Mouse (Mus musculus) embryonic facial prominence, embryonic 15.5 days (tissue): ENCODE measurements around the gene Fam89b. TPM values are rescaled to one million over a fixed set of nuclear protein-coding genes. Genes with fewer than 3 reads are reported as not detected.

Experiments used
- ATAC-seq: fragments of 200-750 bp; cut with Nextera tagmentation; 2 replicates; pipeline ENCODE4 v1.8.0; 2017; ENCODE audit warnings: low read depth, moderate TSS enrichment; ENCODE audit not compliant: insufficient number of reproducible peaks, low FRiP score, low TSS enrichment
- H3K27ac ChIP-seq: fragments of 300-500 bp; sonication (generic); replicated peaks from 2 replicates; pipeline ENCODE4 v1.5.1; 2015; ENCODE audit warnings: mild to moderate bottlenecking, inconsistent platforms
- H3K27me3 ChIP-seq: fragments of 300-500 bp; sonication (generic); 2 replicates; pipeline ENCODE4 v1.6.1; 2015; ENCODE audit warnings: inconsistent platforms
- H3K36me3 ChIP-seq: fragments of 300-500 bp; sonication (generic); 2 replicates; pipeline ENCODE4 v1.6.1; 2015; ENCODE audit warnings: mild to moderate bottlenecking, inconsistent platforms
- H3K4me1 ChIP-seq: fragments of 300-500 bp; sonication (generic); 2 replicates; pipeline ENCODE4 v1.6.1; 2015; ENCODE audit warnings: inconsistent platforms
- H3K4me2 ChIP-seq: fragments of 300-500 bp; sonication (generic); replicated peaks from 2 replicates; pipeline ENCODE4 v1.6.1; 2015; ENCODE audit warnings: mild to moderate bottlenecking, inconsistent platforms
- H3K4me3 ChIP-seq: fragments of 300-500 bp; sonication (generic); replicated peaks from 2 replicates; pipeline ENCODE4 v1.5.1; 2015; ENCODE audit warnings: mild to moderate bottlenecking, inconsistent platforms
- H3K9ac ChIP-seq: fragments of 300-500 bp; sonication (generic); 2 replicates; pipeline ENCODE4 v1.6.1; 2015; ENCODE audit warnings: inconsistent platforms
- H3K9me3 ChIP-seq: fragments of 300-500 bp; sonication (generic); replicated peaks from 2 replicates; pipeline ENCODE4 v1.6.1; 2016; ENCODE audit warnings: inconsistent platforms
- WGBS: fragments of 180-500 bp; shearing (Covaris S2); methylation state at CpG from one replicate; pipeline ENCODE4 v1.1.7; 2015; 5-methylcytosine and 5-hydroxymethylcytosine counted together
- polyA plus RNA-seq: library from polyadenylated mRNA; unstranded; fragments of >200 nt; fragmentation: Nextera tagmentation; extraction: Ambion mirVana; gene quantifications from 2 replicates; pipeline ENCODE4 v1.2.1, GENCODE M21; 2015

Gene Fam89b
- polyA plus RNA-seq, 1 experiment from 2014 or later, result 110 TPM

DNA sequence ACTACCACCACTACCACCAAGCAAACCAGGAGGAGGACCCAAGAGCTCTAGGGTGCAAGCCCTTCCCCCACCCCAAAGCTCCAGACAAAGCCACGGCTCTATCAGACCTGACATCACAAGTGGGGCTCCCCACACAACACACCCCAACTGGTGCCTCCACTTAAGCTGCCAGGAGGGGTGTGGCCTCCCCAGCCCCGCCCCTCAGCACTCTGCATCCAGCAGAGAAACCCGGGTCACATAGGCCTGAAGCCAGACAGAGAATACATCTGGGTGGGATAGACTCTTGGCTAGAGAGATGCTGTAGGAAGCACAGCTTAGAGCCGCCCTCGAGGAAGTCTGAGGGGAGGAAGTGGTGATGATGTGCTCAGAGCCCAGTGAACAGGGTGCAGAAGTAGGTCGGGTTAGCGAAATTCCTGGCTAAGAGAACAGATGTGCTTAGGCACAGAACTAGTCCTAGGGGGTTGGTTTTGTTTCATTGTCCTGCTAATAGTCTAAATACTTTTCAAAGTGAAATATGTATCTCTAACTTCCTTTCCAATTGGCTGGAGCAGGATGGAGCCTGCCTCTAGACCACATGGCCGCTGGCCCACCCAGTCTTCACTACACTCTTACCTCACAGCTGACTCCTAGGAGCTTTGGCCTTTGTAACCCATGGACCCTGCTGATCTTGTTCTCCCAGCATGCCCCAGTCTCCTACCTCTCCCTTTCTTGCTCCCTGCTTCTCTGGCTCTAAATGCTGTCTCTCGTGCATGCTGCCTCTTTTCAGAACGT, 24.5 kb downstream of the Fam89b start:
- Histone ChIP-seq H3K27ac (peak overlapping the region; percentile 90), H3K4me2 (peak overlapping the region; percentile 29), H3K4me3 (no peak overlapping the region), H3K36me3 (peaks cover 65% of the 10 kb centered on the region), H3K9ac (peak overlapping the region; percentile 26; the same call in 1 of the 2 replicates), H3K27me3 (no peaks in the 10 kb centered on the region), H3K4me1 (peaks cover 25% of the 10 kb centered on the region), H3K9me3 (no peaks in the 10 kb centered on the region)
- 24% methylated on average over 10 of the region's 10 CpGs for WGBS
- peak; percentile 81 for ATAC-seq

DNA sequence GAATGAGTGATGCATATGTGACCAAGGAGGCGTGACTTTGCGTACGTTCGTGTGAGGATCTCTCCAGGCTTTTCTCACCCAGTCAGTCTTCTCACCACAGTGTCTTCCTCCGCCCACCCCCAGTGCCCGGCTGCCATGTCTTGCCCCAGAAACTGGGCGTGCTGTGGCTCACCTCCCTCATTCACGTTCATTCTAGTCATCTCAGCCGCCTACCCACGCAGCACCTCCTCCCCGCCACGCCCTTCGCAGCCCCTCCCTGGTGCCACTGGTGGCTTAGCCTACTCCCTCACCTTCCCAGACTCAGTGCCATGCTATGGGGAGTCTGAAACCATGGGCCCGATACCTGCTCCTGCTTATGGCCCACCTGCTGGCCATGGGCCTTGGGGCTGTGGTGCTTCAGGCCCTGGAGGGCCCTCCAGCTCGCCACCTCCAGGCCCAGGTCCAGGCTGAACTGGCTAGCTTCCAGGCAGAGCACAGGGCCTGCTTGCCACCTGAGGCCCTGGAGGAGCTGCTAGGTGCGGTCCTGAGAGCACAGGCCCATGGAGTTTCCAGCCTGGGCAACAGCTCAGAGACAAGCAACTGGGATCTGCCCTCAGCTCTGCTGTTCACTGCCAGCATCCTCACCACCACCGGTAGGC, 25.2 kb downstream of the Fam89b start, which contains the start of gene Kcnk7:
Kcnk7 (plus strand) TSS at position 205 of the 638 bp plus-strand sequence.
- peak; percentile 30; the same call in 1 of the 2 replicates for ATAC-seq

GRCm38 (mm10) chr19:5695849-5696462, 33.5 kb downstream of the Fam89b start:
- Histone ChIP-seq H3K9ac (no peak overlapping the region), H3K36me3 (peaks cover 80% of the 10 kb centered on the region), H3K9me3 (no peaks in the 10 kb centered on the region), H3K27ac (no peak overlapping the region), H3K4me2 (peak overlapping the region; percentile 22; the same call in 1 of the 2 replicates), H3K4me1 (peaks cover 43% of the 10 kb centered on the region), H3K4me3 (0 out of 2 replicates have a peak overlapping the region, but pooled peaks have one; percentile 8), H3K27me3 (no peaks in the 10 kb centered on the region)
- ATAC-seq, result no peak
- 33% methylated on average over 41 of the region's 41 CpGs for WGBS

More for the DNA sequence above, 25.2 kb downstream of the Fam89b start, which contains the start of gene Kcnk7:
- Histone ChIP-seq H3K4me2 (peak within 1 kb of the TSS; percentile 29), H3K36me3 (peaks cover 67% of the 10 kb centered on the region), H3K4me1 (peaks cover 25% of the 10 kb centered on the region), H3K9ac (peak within 1 kb of the TSS; percentile 26; the same call in 1 of the 2 replicates), H3K9me3 (no peaks in the 10 kb centered on the region), H3K4me3 (no peak within 1 kb of the TSS), H3K27ac (peak within 1 kb of the TSS; percentile 90), H3K27me3 (no peaks in the 10 kb centered on the region)
- WGBS, result 64% methylated on average over 17 of the region's 17 CpGs

DNA sequence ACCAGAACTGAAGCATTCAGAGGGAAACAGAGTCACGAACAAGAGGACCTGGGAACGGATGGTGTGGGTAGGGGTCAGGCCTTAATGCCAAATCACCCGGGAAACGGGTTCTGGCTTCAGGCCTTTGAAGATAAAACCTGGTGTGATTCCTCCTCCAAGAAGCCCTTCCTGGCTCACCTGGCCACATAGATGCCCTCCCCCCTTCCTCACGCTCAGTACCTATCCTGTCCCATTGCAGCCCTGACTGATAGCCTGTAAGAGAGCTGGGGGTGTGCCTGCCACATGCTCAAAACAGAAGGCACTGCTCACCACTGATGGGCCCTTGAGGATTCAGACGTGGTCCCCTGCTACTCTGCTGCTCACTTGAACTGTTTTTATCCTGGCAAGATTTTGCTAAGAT, 35.7 kb downstream of the Fam89b start:
- Histone ChIP-seq H3K4me3 (no peak overlapping the region), H3K27me3 (no peaks in the 10 kb centered on the region), H3K4me1 (peaks cover 53% of the 10 kb centered on the region), H3K27ac (no peak overlapping the region), H3K9me3 (no peaks in the 10 kb centered on the region), H3K4me2 (peak overlapping the region; percentile 94; the same call in 1 of the 2 replicates), H3K9ac (no peak overlapping the region), H3K36me3 (peaks cover 59% of the 10 kb centered on the region)
- no peak for ATAC-seq
- WGBS, result 82% methylated on average over 6 of the region's 6 CpGs

GRCm38 (mm10) chr19:5692913-5693396, 36.5 kb downstream of the Fam89b start:
- WGBS, result 55% methylated on average over 10 of the region's 10 CpGs
- no peak for ATAC-seq
- Histone ChIP-seq H3K4me1 (peaks cover 55% of the 10 kb centered on the region), H3K9me3 (no peaks in the 10 kb centered on the region), H3K4me3 (peak overlapping the region; percentile 75), H3K27ac (peak overlapping the region; percentile 97), H3K36me3 (peaks cover 50% of the 10 kb centered on the region), H3K4me2 (peak overlapping the region; percentile 94), H3K9ac (0 out of 2 replicates have a peak overlapping the region, but pooled peaks have one; percentile 12), H3K27me3 (no peaks in the 10 kb centered on the region)

GRCm38 (mm10) chr19:5692086-5692912, 37.2 kb downstream of the Fam89b start:
- no peak for ATAC-seq
- peak overlapping the region; percentile 75 for H3K4me3 ChIP-seq

GRCm38 (mm10) chr19:5691601-5692000, 37.9 kb downstream of the Fam89b start:
- Histone ChIP-seq H3K4me3 (peak overlapping the region; percentile 75), H3K4me2 (peak overlapping the region; percentile 94), H3K4me1 (peaks cover 64% of the 10 kb centered on the region), H3K9ac (peak overlapping the region; percentile 40; the same call in 1 of the 2 replicates), H3K9me3 (no peaks in the 10 kb centered on the region), H3K27me3 (no peaks in the 10 kb centered on the region), H3K36me3 (peaks cover 41% of the 10 kb centered on the region), H3K27ac (peak overlapping the region; percentile 97)
- WGBS, result 51% methylated on average over 5 of the region's 5 CpGs
- ATAC-seq, result no peak

More at GRCm38 (mm10) chr19:5692086-5692912, 37.2 kb downstream of the Fam89b start:
- Histone ChIP-seq H3K27me3 (no peaks in the 10 kb centered on the region), H3K9me3 (no peaks in the 10 kb centered on the region), H3K9ac (peak overlapping the region; percentile 40), H3K4me1 (peaks cover 61% of the 10 kb centered on the region), H3K27ac (peak overlapping the region; percentile 97), H3K36me3 (peaks cover 44% of the 10 kb centered on the region), H3K4me2 (peak overlapping the region; percentile 94)
- WGBS, result 32% methylated on average over 10 of the region's 10 CpGs

GRCm38 (mm10) chr19:5690343-5690735, 39.1 kb downstream of the Fam89b start:
- Histone ChIP-seq H3K9ac (peak overlapping the region; percentile 73), H3K27ac (peak overlapping the region; percentile 97), H3K36me3 (peaks cover 41% of the 10 kb centered on the region), H3K9me3 (no peaks in the 10 kb centered on the region), H3K27me3 (no peaks in the 10 kb centered on the region), H3K4me1 (peaks cover 55% of the 10 kb centered on the region), H3K4me2 (peak overlapping the region; percentile 94), H3K4me3 (peak overlapping the region; percentile 75)
- 49% methylated on average over 15 of the region's 15 CpGs for WGBS
- ATAC-seq, result no peak

- peak overlapping the region; percentile 73 for H3K9ac ChIP-seq
- H3K9me3 ChIP-seq, result no peaks in the 10 kb centered on the region
- H3K27me3 ChIP-seq, result no peaks in the 10 kb centered on the region
- ATAC-seq, result peak; percentile 77
- H3K4me3 ChIP-seq, result peak overlapping the region; percentile 75
- H3K4me1 ChIP-seq, result peaks cover 53% of the 10 kb centered on the region
- H3K36me3 ChIP-seq, result peaks cover 41% of the 10 kb centered on the region
- 7% methylated on average over 41 of the region's 42 CpGs for WGBS
- H3K27ac ChIP-seq, result peak overlapping the region; percentile 97
- H3K4me2 ChIP-seq, result peak overlapping the region; percentile 94
Measured at GRCm38 (mm10) chr19:5689565-5690342, 39.7 kb downstream of the Fam89b start.

DNA sequence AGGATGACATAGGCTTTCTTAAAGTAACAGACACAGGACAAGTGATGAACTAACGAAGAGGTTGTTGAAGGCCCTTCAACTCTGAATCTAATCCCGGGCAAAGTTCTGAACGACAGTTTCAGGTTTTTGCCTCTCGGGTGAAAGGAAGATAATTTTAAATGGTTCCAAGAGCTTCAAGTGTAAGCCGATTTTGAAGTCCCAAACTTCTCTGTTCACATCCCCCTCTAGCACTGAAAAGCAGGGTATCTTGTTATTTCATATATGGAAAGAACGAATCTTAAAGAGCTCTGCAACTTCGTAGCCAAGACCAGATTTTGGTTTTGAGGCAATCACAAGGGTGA, 40.4 kb downstream of the Fam89b start:
- peaks cover 51% of the 10 kb centered on the region for H3K4me1 ChIP-seq
- no peaks in the 10 kb centered on the region for H3K9me3 ChIP-seq
- H3K9ac ChIP-seq, result peak overlapping the region; percentile 73
- under 1% methylated on average over 7 of the region's 7 CpGs for WGBS
- peak overlapping the region; percentile 94 for H3K4me2 ChIP-seq
- H3K36me3 ChIP-seq, result peaks cover 43% of the 10 kb centered on the region
- ATAC-seq, result no peak
- H3K4me3 ChIP-seq, result peak overlapping the region; percentile 75
- peak overlapping the region; percentile 97 for H3K27ac ChIP-seq
- H3K27me3 ChIP-seq, result no peaks in the 10 kb centered on the region
